Mouse (Mus musculus) liver, embryonic 11.5 days (tissue): Measurements from ENCODE around the gene Dnah7a. TPM values are rescaled to one million over a fixed set of nuclear protein-coding genes. Genes with fewer than 3 reads are reported as not detected.
"Not testable (repeated sequence)": the region's sequence is repeated elsewhere in the genome, so short reads cannot be mapped to it uniquely, and the experiment has no call there.

Source experiments
- ATAC-seq: fragments of 200-750 bp; cut with Nextera tagmentation; replicated peaks from 2 replicates; pipeline ENCODE4 v1.8.0; 2017; ENCODE audit warnings: moderate number of reproducible peaks, mild to moderate bottlenecking, moderate TSS enrichment, moderate library complexity; ENCODE audit not compliant: low FRiP score
- DNase-seq: peaks from one replicate; pipeline ENCODE4 v3.0.0-alpha.2; 2017; ENCODE audit warnings: low spot score
- H3K27ac ChIP-seq: fragments of 300-500 bp; sonication (generic); 2 replicates; pipeline ENCODE4 v1.5.1; 2014; ENCODE audit warnings: mild to moderate bottlenecking, low read depth, low read length, control low read depth
- H3K27me3 ChIP-seq: fragments of 300-500 bp; sonication (generic); replicated peaks from 2 replicates; pipeline ENCODE4 v1.6.1; 2014; ENCODE audit warnings: low read length, mixed read lengths; ENCODE audit not compliant: control insufficient read depth, insufficient read depth
- H3K36me3 ChIP-seq: fragments of 300-500 bp; sonication (generic); 2 replicates; pipeline ENCODE4 v1.6.1; 2014; ENCODE audit warnings: mild to moderate bottlenecking, low read length, moderate library complexity, mixed read lengths; ENCODE audit not compliant: control insufficient read depth, insufficient read depth
- H3K4me1 ChIP-seq: fragments of 300-500 bp; sonication (generic); replicated peaks from 2 replicates; pipeline ENCODE4 v1.6.1; 2014; ENCODE audit warnings: low read length, mixed read lengths; ENCODE audit not compliant: control insufficient read depth, insufficient read depth
- H3K4me2 ChIP-seq: fragments of 300-500 bp; sonication (generic); 2 replicates; pipeline ENCODE4 v1.6.1; 2014; ENCODE audit warnings: mild to moderate bottlenecking, control low read depth, moderate library complexity
- H3K4me3 ChIP-seq: fragments of 300-500 bp; sonication (generic); 2 replicates; pipeline ENCODE4 v1.5.1; 2014; ENCODE audit warnings: low read depth, low read length, control low read depth
- H3K9ac ChIP-seq: fragments of 300-500 bp; sonication (generic); 2 replicates; pipeline ENCODE4 v1.6.1; 2014; ENCODE audit warnings: low read depth, low read length, control low read depth
- H3K9me3 ChIP-seq: fragments of 300-500 bp; sonication (generic); 2 replicates; pipeline ENCODE4 v1.6.1; 2016; ENCODE audit warnings: low read length, inconsistent platforms, mixed read lengths; ENCODE audit not compliant: control insufficient read depth
- WGBS: fragments of 180-500 bp; shearing (Covaris S2); extraction: QIAGEN DNeasy Blood & Tissue Kit; methylation state at CpG from one replicate; pipeline ENCODE4 v1.1.7; 2014; 5-methylcytosine and 5-hydroxymethylcytosine counted together
- polyA plus RNA-seq: library from polyadenylated mRNA; unstranded; fragments of >200 nt; fragmentation: Nextera tagmentation; extraction: Ambion mirVana; gene quantifications from 2 replicates; pipeline ENCODE4 v1.2.1, GENCODE M21; 2014

Dnah7a gene
- polyA plus RNA-seq, 1 experiment from 2014 or later: 0.48 TPM

DNA sequence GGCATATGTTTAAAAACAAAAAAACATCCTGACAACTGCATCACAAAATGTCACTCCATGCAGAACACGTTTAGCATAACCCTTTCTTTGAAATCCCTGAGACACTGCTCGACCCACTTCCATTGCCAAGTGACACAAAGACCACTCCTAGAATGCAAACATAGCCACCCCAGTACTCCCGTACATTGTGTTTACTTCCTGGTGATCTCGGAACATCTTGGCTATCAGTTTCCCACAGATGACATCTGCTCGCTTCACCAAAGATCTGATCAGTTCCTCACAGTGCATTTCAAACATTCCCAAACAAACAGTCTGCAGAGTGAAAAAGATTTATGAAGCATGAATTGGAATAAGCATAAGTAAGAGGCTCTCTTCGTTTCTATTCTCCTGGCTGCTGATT is 76.6 kb downstream of the Dnah7a start:
- 37% methylated on average over 6 of the region's 6 CpGs for WGBS
- no peak overlapping the region for H3K4me2 ChIP-seq
- no peak overlapping the region for H3K4me3 ChIP-seq
- no peaks in the 10 kb centered on the region for H3K27me3 ChIP-seq
- ATAC-seq (no peak), DNase-seq (no peak)
- no peak overlapping the region for H3K27ac ChIP-seq
- no peaks in the 10 kb centered on the region for H3K9me3 ChIP-seq
- no peaks in the 10 kb centered on the region for H3K36me3 ChIP-seq
- no peaks in the 10 kb centered on the region for H3K4me1 ChIP-seq
- no peak overlapping the region for H3K9ac ChIP-seq

DNA sequence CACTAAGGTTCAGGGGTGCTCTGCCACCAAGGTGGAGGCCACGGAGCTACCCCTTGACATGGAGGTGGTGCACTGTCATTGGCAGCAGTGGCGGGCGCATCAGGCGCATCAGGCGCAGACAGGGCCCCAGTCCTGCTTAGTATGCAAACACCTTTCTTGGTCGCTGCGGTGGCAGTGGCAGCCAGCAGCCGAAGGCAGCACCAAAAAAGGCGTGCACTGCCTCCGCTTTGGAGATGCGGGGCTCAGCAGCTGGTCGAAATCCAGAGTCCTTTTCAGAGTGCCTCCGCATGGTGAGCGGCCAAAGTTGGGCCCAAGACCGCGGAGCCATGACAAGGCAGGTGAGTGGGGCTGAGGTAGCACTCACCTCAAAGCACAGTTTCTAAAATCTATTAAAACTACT is 93.1 kb downstream of the Dnah7a start:
- no peak overlapping the region for H3K4me3 ChIP-seq
- 84% methylated on average over 16 of the region's 16 CpGs for WGBS

DNA sequence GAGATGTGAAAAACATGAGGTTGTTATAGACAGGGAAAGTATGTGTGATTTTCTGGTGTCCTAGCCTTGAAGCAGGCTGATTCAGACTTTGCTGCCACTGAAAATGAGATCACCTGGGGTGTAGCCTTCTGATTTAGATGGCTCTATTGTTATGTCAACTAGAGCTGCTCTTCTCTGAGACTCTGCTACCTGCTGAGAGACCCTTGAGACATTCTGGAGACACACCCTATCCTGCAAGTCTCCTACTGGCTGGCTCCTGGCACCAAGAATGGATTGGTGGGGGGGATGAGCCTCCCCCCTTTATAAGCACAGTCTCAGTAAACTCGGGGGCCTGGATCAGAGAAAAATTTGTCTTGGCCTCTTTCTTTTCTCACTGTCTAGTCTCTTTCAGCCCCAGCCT is 125.3 kb downstream of the Dnah7a start:
- H3K9me3 ChIP-seq, H3K4me1 ChIP-seq, H3K27ac ChIP-seq, H3K27me3 ChIP-seq, H3K4me3 ChIP-seq, H3K4me2 ChIP-seq, H3K9ac ChIP-seq, ATAC-seq, H3K36me3 ChIP-seq, DNase-seq: not testable (repeated sequence)
- WGBS: 33% methylated on average over 1 of the region's 1 CpGs

More for the DNA sequence above, 93.1 kb downstream of the Dnah7a start:
- ATAC-seq: no peak
- DNase-seq: no peak
- Histone ChIP-seq H3K9me3 (peaks cover 4% of the 10 kb centered on the region), H3K9ac (no peak overlapping the region), H3K27me3 (no peaks in the 10 kb centered on the region), H3K27ac (no peak overlapping the region), H3K4me1 (no peaks in the 10 kb centered on the region), H3K36me3 (no peaks in the 10 kb centered on the region), H3K4me2 (no peak overlapping the region)

DNA sequence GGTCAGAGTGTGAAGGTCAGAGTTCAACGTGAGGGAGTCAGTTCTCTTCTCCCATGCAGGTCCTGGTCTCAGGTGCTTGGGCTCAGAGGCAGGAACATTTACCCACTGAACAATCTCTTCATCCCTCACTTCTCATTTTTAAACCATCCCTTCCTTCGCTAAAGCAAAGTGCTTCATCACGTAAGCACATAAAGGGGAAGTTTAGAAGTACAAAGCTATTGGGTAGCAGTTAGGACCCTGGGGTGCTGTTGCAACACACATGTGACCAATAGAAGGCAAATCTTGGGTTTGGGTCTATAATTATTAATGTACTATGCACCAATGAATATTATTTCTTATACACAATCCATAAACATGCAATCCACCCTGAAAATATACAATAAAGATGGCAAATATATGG is 148.7 kb downstream of the Dnah7a start:
- H3K4me2 ChIP-seq, H3K27me3 ChIP-seq, ATAC-seq, H3K36me3 ChIP-seq, H3K4me3 ChIP-seq, H3K4me1 ChIP-seq, DNase-seq, H3K9ac ChIP-seq, H3K9me3 ChIP-seq, H3K27ac ChIP-seq: not testable (repeated sequence)
- WGBS: 60% methylated on average over 3 of the region's 3 CpGs

DNA sequence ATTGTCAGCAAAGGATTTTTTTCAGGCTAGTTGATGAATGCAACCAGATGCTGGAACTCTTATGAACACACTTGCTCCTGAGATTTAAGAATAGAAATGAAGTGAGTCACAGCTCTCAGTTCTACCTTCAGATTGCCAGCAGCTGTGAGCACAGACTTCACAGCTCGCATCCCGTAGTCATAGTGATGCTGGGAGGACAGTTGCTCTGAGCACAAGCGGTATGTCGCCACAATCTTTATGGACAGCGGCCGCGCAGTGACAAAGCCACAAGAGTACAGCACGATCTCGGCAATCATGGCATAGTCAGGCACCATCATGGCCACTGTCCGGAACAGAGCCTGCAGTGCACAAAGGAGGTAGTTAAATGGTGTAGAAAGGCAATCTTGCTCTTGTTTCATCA is 159.6 kb downstream of the Dnah7a start:
- not testable (repeated sequence) for H3K27ac ChIP-seq, H3K36me3 ChIP-seq, H3K4me3 ChIP-seq, H3K27me3 ChIP-seq, H3K4me1 ChIP-seq, H3K9me3 ChIP-seq, DNase-seq, H3K4me2 ChIP-seq, ATAC-seq, H3K9ac ChIP-seq
- 87% methylated on average over 10 of the region's 10 CpGs for WGBS

DNA sequence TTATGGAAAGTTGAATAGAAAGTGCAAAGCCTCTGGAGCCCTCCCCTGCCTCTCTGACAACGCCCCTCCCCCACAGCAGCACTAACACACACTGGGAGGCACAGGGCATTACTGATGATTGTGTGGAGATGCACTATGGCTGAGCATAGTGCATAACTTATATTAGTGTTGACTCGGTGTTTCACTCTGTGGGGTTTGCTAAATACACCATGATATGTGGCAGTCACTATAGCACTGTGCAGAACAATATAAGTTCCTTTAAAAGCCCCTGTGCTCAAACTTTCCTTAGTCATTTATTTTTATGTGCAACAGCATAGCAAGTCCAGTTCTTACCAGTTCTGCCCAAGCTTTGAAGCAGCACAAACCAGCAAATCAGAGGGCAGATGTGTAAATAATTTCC is 168.2 kb downstream of the Dnah7a start:
- H3K4me3 ChIP-seq, H3K4me1 ChIP-seq, H3K36me3 ChIP-seq, H3K27ac ChIP-seq, H3K9me3 ChIP-seq, H3K27me3 ChIP-seq, H3K4me2 ChIP-seq, DNase-seq, ATAC-seq, H3K9ac ChIP-seq: not testable (repeated sequence)
- 42% methylated on average over 1 of the region's 2 CpGs for WGBS

DNA sequence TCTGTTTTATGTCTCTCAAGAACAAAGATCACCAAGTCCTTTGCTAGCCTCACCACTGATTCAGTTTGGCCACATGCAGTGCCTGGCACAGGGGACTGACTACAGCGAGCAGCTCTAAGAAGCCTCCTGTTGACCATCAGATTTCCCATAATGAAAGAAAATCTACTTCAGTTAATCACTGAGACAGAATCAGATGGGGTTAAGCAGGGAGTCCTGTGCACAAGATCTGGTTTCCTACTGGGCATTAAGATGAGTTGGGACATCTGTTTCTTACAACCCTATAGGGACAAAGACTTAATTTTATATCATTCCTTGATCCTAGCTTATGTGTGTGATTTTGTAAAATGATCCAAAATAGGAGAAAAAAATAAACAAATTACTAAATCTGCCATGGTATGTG is 171.8 kb downstream of the Dnah7a start:
- H3K4me2 ChIP-seq, H3K9ac ChIP-seq, DNase-seq, ATAC-seq, H3K4me3 ChIP-seq, H3K36me3 ChIP-seq, H3K27ac ChIP-seq, H3K27me3 ChIP-seq, H3K4me1 ChIP-seq, H3K9me3 ChIP-seq: not testable (repeated sequence)
- 71% methylated on average over 1 of the region's 1 CpGs for WGBS

DNA sequence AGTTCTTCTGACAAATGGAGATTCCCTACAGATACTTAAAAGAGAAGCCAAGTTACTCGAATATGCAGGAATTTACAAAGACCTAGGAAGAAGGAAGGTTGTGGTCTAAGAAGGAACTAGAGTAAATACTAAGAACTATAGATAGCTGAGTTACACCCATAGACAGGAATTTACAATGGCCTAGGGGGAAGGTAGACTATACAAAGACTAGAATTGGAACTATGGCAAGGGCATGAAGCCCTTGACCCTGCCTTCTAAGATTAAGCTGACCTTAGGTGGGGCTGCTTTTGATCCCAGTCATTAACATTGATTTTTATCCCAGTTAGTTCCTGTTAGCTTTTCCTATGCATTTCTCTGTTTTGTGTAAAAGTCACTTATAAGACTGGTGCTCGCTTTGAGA is 180.6 kb downstream of the Dnah7a start:
- H3K4me2 ChIP-seq: not testable (repeated sequence)
- WGBS: 66% methylated on average over 2 of the region's 2 CpGs

DNA sequence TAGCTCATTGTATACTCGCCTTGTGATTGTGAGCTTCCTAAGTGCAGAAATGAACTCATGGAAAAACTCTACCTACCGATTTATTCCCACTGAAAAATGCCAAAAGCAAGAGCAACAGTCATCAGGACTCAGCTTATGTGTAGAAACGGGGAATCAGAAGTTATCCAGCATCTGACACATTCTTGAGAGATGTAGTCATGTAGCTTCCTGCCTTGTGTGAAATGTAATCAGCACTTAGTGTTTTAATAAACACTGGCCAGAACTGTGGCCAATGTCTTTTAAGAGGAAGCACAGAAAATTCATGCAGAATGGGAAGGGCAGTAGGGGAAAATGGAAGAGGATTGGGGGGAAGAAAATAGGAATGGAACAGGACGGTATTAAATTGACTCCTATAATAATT is 232.9 kb downstream of the Dnah7a start:
- no peaks in the 10 kb centered on the region for H3K36me3 ChIP-seq
- no peak overlapping the region for H3K9ac ChIP-seq
- H3K4me2 ChIP-seq: no peak overlapping the region
- H3K9me3 ChIP-seq: no peaks in the 10 kb centered on the region
- no peak overlapping the region for H3K27ac ChIP-seq
- whole genome bisulfite sequencing: 57% methylated on average over 4 of the region's 4 CpGs
- H3K4me3 ChIP-seq: no peak overlapping the region
- ATAC-seq (no peak), DNase-seq (no peak)
- no peaks in the 10 kb centered on the region for H3K27me3 ChIP-seq
- H3K4me1 ChIP-seq: no peaks in the 10 kb centered on the region

More for the DNA sequence above, 180.6 kb downstream of the Dnah7a start:
- H3K27me3 ChIP-seq, ATAC-seq, H3K36me3 ChIP-seq, H3K4me3 ChIP-seq, DNase-seq, H3K4me1 ChIP-seq, H3K9ac ChIP-seq, H3K9me3 ChIP-seq, H3K27ac ChIP-seq: not testable (repeated sequence)
